Comparison of ENCODE assay signal across 8 mouse cellular contexts in genomic region chr17:29888981-29889980, GRCm38 (mm10).
DNase-seq lines count a peak whose midpoint lies in the region; ATAC-seq and TF ChIP-seq lines count a peak whose summit lies in the region.

No protein-coding gene starts in this region.

- DNase-seq in R1 (ENCODE audit: low read depth, low spot score) = peak; percentile 50
- peak; percentile 66 for DNase-seq in embryonic facial prominence, embryonic 11.5 days (ENCODE audit: low spot score)
- peak; percentile 17 for DNase-seq in kidney, postnatal 14 days
- peak; percentile 50 for DNase-seq in liver, postnatal 0 days
- peak; percentile 84 to 85 for DNase-seq in right cerebral cortex, postnatal 10 days (ENCODE audit: low spot score in 2 of 2)

- H3K4me2 ChIP-seq in embryonic facial prominence, embryonic 11.5 days (ENCODE audit: low read depth, low read length) = peak overlapping the region; percentile 89
- H3K4me2 ChIP-seq in heart, embryonic 11.5 days = peak overlapping the region; percentile 83
- H3K4me2 ChIP-seq in liver, postnatal 0 days (ENCODE audit: low read depth, low read length) = peak overlapping the region; percentile 96

- no peak for ATAC-seq in erythroblast, adult 5-6 weeks (replicated peaks; ENCODE audit: low FRiP score, poor library complexity, severe bottlenecking)
- ATAC-seq in embryonic facial prominence, embryonic 11.5 days (replicated peaks; ENCODE audit: insufficient number of reproducible peaks, low FRiP score, low TSS enrichment, low read depth) = no peak
- peak; percentile 49; the same call in 1 of the 2 replicates for ATAC-seq in heart, embryonic 11.5 days (replicated peaks; ENCODE audit: insufficient number of reproducible peaks, low FRiP score, low TSS enrichment)
- ATAC-seq in liver, postnatal 0 days = peak; percentile 60

- peaks cover 82% of the 10 kb centered on the region for H3K27me3 ChIP-seq in erythroblast, embryonic 14.5 days (ENCODE audit: control insufficient read depth)
- peaks cover 44% of the 10 kb centered on the region for H3K27me3 ChIP-seq in embryonic facial prominence, embryonic 11.5 days (ENCODE audit: control insufficient read depth, insufficient read depth, low read length)
- peaks cover 59% of the 10 kb centered on the region for H3K27me3 ChIP-seq in heart, embryonic 11.5 days (ENCODE audit: control insufficient read depth, insufficient read depth, low read length)
- H3K27me3 ChIP-seq in liver, postnatal 0 days (ENCODE audit: insufficient read depth, low read length) = peaks cover 69% of the 10 kb centered on the region

- no peaks in the 10 kb centered on the region for H3K36me3 ChIP-seq in erythroblast, embryonic 14.5 days (ENCODE audit: control insufficient read depth)
- no peaks in the 10 kb centered on the region for H3K36me3 ChIP-seq in embryonic facial prominence, embryonic 11.5 days (replicated peaks; ENCODE audit: control insufficient read depth, insufficient read depth, low read depth, low read length)
- no peaks in the 10 kb centered on the region for H3K36me3 ChIP-seq in heart, embryonic 11.5 days (ENCODE audit: control insufficient read depth, insufficient read depth, low read length)
- no peaks in the 10 kb centered on the region for H3K36me3 ChIP-seq in liver, postnatal 0 days (replicated peaks; ENCODE audit: insufficient read depth, low read length)

- H3K27ac ChIP-seq in embryonic facial prominence, embryonic 11.5 days (replicated peaks; ENCODE audit: low read depth, low read length) = no peak overlapping the region
- no peak overlapping the region for H3K27ac ChIP-seq in heart, embryonic 11.5 days (ENCODE audit: low read depth, low read length)
- no peak overlapping the region for H3K27ac ChIP-seq in liver, postnatal 0 days (ENCODE audit: low read depth)

- peaks cover 14% of the 10 kb centered on the region for H3K4me1 ChIP-seq in erythroblast, embryonic 14.5 days (ENCODE audit: control insufficient read depth)
- peaks cover 10% of the 10 kb centered on the region for H3K4me1 ChIP-seq in embryonic facial prominence, embryonic 11.5 days (ENCODE audit: control insufficient read depth, insufficient read depth, low read length)
- H3K4me1 ChIP-seq in heart, embryonic 11.5 days (ENCODE audit: control insufficient read depth, insufficient read depth, low read length) = peaks cover 20% of the 10 kb centered on the region
- H3K4me1 ChIP-seq in liver, postnatal 0 days (ENCODE audit: insufficient read depth) = peaks cover 26% of the 10 kb centered on the region

- H3K9me3 ChIP-seq in erythroblast, embryonic 14.5 days (ENCODE audit: control insufficient read depth, low read length) = peaks cover 18% of the 10 kb centered on the region; the same call in 1 of the 2 replicates
- no peaks in the 10 kb centered on the region for H3K9me3 ChIP-seq in embryonic facial prominence, embryonic 11.5 days (replicated peaks; ENCODE audit: control insufficient read depth, low read length)
- H3K9me3 ChIP-seq in heart, embryonic 11.5 days (replicated peaks; ENCODE audit: control insufficient read depth, low read length) = no peaks in the 10 kb centered on the region
- H3K9me3 ChIP-seq in liver, postnatal 0 days (ENCODE audit: low read length) = no peaks in the 10 kb centered on the region; the same call in 1 of the 2 replicates

- TF ChIP-seq CTCF in liver, postnatal 0 days (IDR thresholded peaks at IDR 0.05; ENCODE audit: low read depth) = no peak

- peak overlapping the region; percentile 57 for H3K9ac ChIP-seq in embryonic facial prominence, embryonic 11.5 days (replicated peaks; ENCODE audit: low read length)
- H3K9ac ChIP-seq in heart, embryonic 11.5 days (ENCODE audit: low read depth, low read length) = peak overlapping the region; percentile 60
- 0 out of 2 replicates have a peak overlapping the region, but pooled peaks have one; percentile 16 for H3K9ac ChIP-seq in liver, postnatal 0 days (replicated peaks)

- TF ChIP-seq EP300 in liver, postnatal 0 days (IDR thresholded peaks at IDR 0.05; ENCODE audit: low read depth) = peak; percentile 85

- peak overlapping the region; percentile 14 for H3K4me3 ChIP-seq in erythroblast, embryonic 14.5 days (replicated peaks)
- peak overlapping the region; percentile 61 for H3K4me3 ChIP-seq in embryonic facial prominence, embryonic 11.5 days (ENCODE audit: low read depth, low read length)
- H3K4me3 ChIP-seq in heart, embryonic 11.5 days (ENCODE audit: low read depth, low read length) = peak overlapping the region; percentile 71
- H3K4me3 ChIP-seq in liver, postnatal 0 days (ENCODE audit: low read depth, low read length) = peak overlapping the region; percentile 58

- under 1% methylated on average over 67 of the region's 67 CpGs for WGBS in embryonic facial prominence, embryonic 11.5 days
- WGBS in heart, embryonic 11.5 days (ENCODE audit: insufficient replicate concordance) = under 1% methylated on average over 67 of the region's 67 CpGs
- WGBS in liver, postnatal 0 days (ENCODE audit: insufficient replicate concordance) = 1% methylated on average over 63 of the region's 67 CpGs

Comparison
In these comparisons a context has a peak if more than half of its experiments do, and no peak if none do; other contexts are left out.
1. H3K4me3 ChIP-seq: peak in every context shown above with its lines; median percentile 71 in heart, embryonic 11.5 days; 61 in embryonic facial prominence, embryonic 11.5 days; 58 in liver, postnatal 0 days; 14 in erythroblast, embryonic 14.5 days.
2. ATAC-seq: peak in heart, embryonic 11.5 days (single experiment) and liver, postnatal 0 days (single experiment); none in erythroblast, adult 5-6 weeks (single experiment) and embryonic facial prominence, embryonic 11.5 days (single experiment).
3. DNase-seq: peak in every context shown above with its lines; median percentile 84 in right cerebral cortex, postnatal 10 days; 66 in embryonic facial prominence, embryonic 11.5 days; 50 in R1; 50 in liver, postnatal 0 days; 17 in kidney, postnatal 14 days.
4. Peak in every context shown above with its lines, with median percentiles within 50 percentile points of each other: H3K4me2 ChIP-seq and H3K9ac ChIP-seq.